Mouse (Mus musculus) CH12.LX (cell line): ENCODE data around the gene Map2k4. TPM values are rescaled to one million over a fixed set of nuclear protein-coding genes. Genes with fewer than 3 reads are reported as not detected.

ENCODE experiments used
- DNase-seq: peaks from one replicate; pipeline ENCODE4 v3.0.0-alpha.2; 2013; ENCODE audit errors: extremely low read depth
- H3K27ac ChIP-seq: 2 replicates; pipeline ENCODE4 v1.5.1; 2012; ENCODE audit warnings: low read depth, mild to moderate bottlenecking, control low read depth, moderate library complexity; ENCODE audit not compliant: insufficient read depth
- H3K27me3 ChIP-seq: replicated peaks from 2 replicates; pipeline ENCODE3; 2012; ENCODE audit warnings: inconsistent platforms
- H3K36me3 ChIP-seq, 2 experiments: replicated peaks in 1 of 2; 2 replicates each; pipeline versions ENCODE3 to v1.6.1; 2012; ENCODE audit warnings: inconsistent platforms in 1 of 2, low read length in 1 of 2, mild to moderate bottlenecking in 1 of 2, mixed read lengths in 1 of 2, moderate library complexity in 1 of 2; ENCODE audit not compliant: control insufficient read depth in 1 of 2, insufficient read depth in 1 of 2
- H3K4me1 ChIP-seq, 2 experiments: 2 replicates each; pipeline ENCODE4 v1.6.1; 2012; ENCODE audit warnings: inconsistent platforms in 1 of 2, moderate library complexity in 1 of 2; ENCODE audit not compliant: insufficient read depth in 2 of 2, control insufficient read depth in 1 of 2
- H3K4me2 ChIP-seq: 2 replicates; pipeline ENCODE4 v1.6.1; 2012; ENCODE audit warnings: low read depth, mild to moderate bottlenecking, control low read depth; ENCODE audit not compliant: poor library complexity, insufficient read depth, severe bottlenecking
- H3K4me3 ChIP-seq, 3 experiments: fragments of 150-350 bp in 1 of 3; sonication (generic) in 1 of 3; replicated peaks in 1 of 3; 2 replicates each; pipeline versions ENCODE3 to v1.5.1; 2011 to 2012; ENCODE audit warnings: low read depth in 2 of 3, low read length in 2 of 3, mild to moderate bottlenecking in 2 of 3, moderate library complexity in 2 of 3, control low read depth in 1 of 3, improper control_type of control experiment in 1 of 3, inconsistent platforms in 1 of 3, mixed read lengths in 1 of 3; ENCODE audit not compliant: poor library complexity in 1 of 3
- H3K79me2 ChIP-seq: replicated peaks from 2 replicates; pipeline ENCODE4 v1.6.1; 2012; ENCODE audit warnings: mild to moderate bottlenecking, moderate library complexity; ENCODE audit not compliant: control insufficient read depth, poor library complexity, insufficient read depth, severe bottlenecking; ENCODE audit errors: extremely low read depth
- H3K9ac ChIP-seq: 2 replicates; pipeline ENCODE4 v1.6.1; 2012; ENCODE audit warnings: low read depth, mild to moderate bottlenecking, control low read depth, moderate library complexity; ENCODE audit not compliant: insufficient read depth
- H3K9me3 ChIP-seq: replicated peaks from 2 replicates; pipeline ENCODE3; 2012; ENCODE audit warnings: low read length, inconsistent platforms, mixed read lengths
- EP300 ChIP-seq: IDR thresholded peaks from 2 replicates; pipeline ENCODE4 v1.6.1; 2011; ENCODE audit warnings: low read length, improper control_type of control experiment
- ETS1 ChIP-seq: conservative IDR thresholded peaks from 2 replicates; pipeline ENCODE4 v1.6.1; 2012; ENCODE audit warnings: low read depth, mild to moderate bottlenecking, inconsistent platforms, low read length, improper control_type of control experiment, moderate library complexity
- GABPA ChIP-seq: IDR thresholded peaks from 2 replicates; pipeline ENCODE4 v1.6.1; 2012; ENCODE audit warnings: low read depth, low read length, improper control_type of control experiment, inconsistent platforms; ENCODE audit not compliant: insufficient replicate concordance
- IRF4 ChIP-seq: IDR thresholded peaks from 2 replicates; pipeline ENCODE4 v1.6.1; 2014; ENCODE audit warnings: low read depth, mild to moderate bottlenecking, inconsistent platforms, low read length, improper control_type of control experiment
- MAFK ChIP-seq: IDR thresholded peaks from 2 replicates; pipeline ENCODE4 v1.6.1; 2011; ENCODE audit warnings: low read length, improper control_type of control experiment; ENCODE audit not compliant: insufficient replicate concordance
- MAX ChIP-seq: IDR thresholded peaks from 2 replicates; pipeline ENCODE4 v1.6.1; 2011; ENCODE audit warnings: low read length, improper control_type of control experiment
- MAZ ChIP-seq: IDR thresholded peaks from 2 replicates; pipeline ENCODE4 v1.6.1; 2012; ENCODE audit warnings: low read depth, mild to moderate bottlenecking, inconsistent platforms, low read length, improper control_type of control experiment, moderate library complexity
- MEF2A ChIP-seq: IDR thresholded peaks from 2 replicates; pipeline ENCODE4 v1.6.1; 2014; ENCODE audit warnings: low read depth, mild to moderate bottlenecking, inconsistent platforms, low read length, improper control_type of control experiment, borderline replicate concordance
- MYC ChIP-seq: IDR thresholded peaks from 2 replicates; pipeline ENCODE4 v1.6.1; 2011; ENCODE audit warnings: low read depth, mild to moderate bottlenecking, improper control_type of control experiment, low read length
- PAX5 ChIP-seq: IDR thresholded peaks from 2 replicates; pipeline ENCODE4 v1.6.1; 2012; ENCODE audit warnings: low read length, inconsistent platforms, mixed read lengths
- POLR2A ChIP-seq: IDR thresholded peaks from 2 replicates; pipeline ENCODE4 v1.6.1; 2011; ENCODE audit warnings: low read depth, mild to moderate bottlenecking, improper control_type of control experiment, low read length
- POLR2AphosphoS2 ChIP-seq: IDR thresholded peaks from 2 replicates; pipeline ENCODE4 v1.6.1; 2011; ENCODE audit warnings: low read depth, low read length, improper control_type of control experiment
- RAD21 ChIP-seq: IDR thresholded peaks from 2 replicates; pipeline ENCODE4 v1.6.1; 2011; ENCODE audit warnings: low read depth, mild to moderate bottlenecking, low read length, improper control_type of control experiment, moderate library complexity
- TBP ChIP-seq: conservative IDR thresholded peaks from 2 replicates; pipeline ENCODE4 v1.6.1; 2011; ENCODE audit warnings: low read depth, low read length, improper control_type of control experiment
- UBTF ChIP-seq: IDR thresholded peaks from 2 replicates; pipeline ENCODE4 v1.6.1; 2012; ENCODE audit warnings: low read depth, mild to moderate bottlenecking, inconsistent platforms, low read length, improper control_type of control experiment, moderate library complexity
- USF1 ChIP-seq: IDR thresholded peaks from 2 replicates; pipeline ENCODE4 v1.6.1; 2014; ENCODE audit warnings: low read depth, mild to moderate bottlenecking, inconsistent platforms, low read length, improper control_type of control experiment
- USF2 ChIP-seq: conservative IDR thresholded peaks from 2 replicates; pipeline ENCODE4 v1.6.1; 2011; ENCODE audit warnings: low read depth, low read length, improper control_type of control experiment
- ZC3H11A ChIP-seq: IDR thresholded peaks from 2 replicates; pipeline ENCODE4 v1.6.1; 2012; ENCODE audit warnings: low read depth, mild to moderate bottlenecking, inconsistent platforms, low read length, improper control_type of control experiment
- dilution Hi-C: fragments of 300-500 bp; cut with MboI; formaldehyde crosslinking; loops from 2 replicates; pipeline ENCODE4 v1.14.3; 2020; ENCODE audit warnings: low sequenced_read_pairs; ENCODE audit not compliant: extremely low pct_unique_long_range_greater_than_20kb, extremely low pct_ligation_motif_present
- in situ Hi-C: fragments of 300-500 bp; cut with MboI; formaldehyde crosslinking; loops from 3 replicates; pipeline ENCODE4 v1.14.3; 2019; ENCODE audit warnings: low sequenced_read_pairs, low pct_ligation_motif_present, low pct_unique_long_range_greater_than_20kb, mixed read lengths
- polyA plus RNA-seq: library from polyadenylated mRNA; unstranded; fragments of >175 nt; gene quantifications from 2 replicates; pipeline ENCODE4 v1.2.1, GENCODE M21; 2012; ENCODE audit warnings: low read depth; ENCODE audit not compliant: insufficient read length
- total RNA-seq, 2 experiments: library from RNA; depleted of rRNA; stranded (reverse); fragments of 300-350 nt in 1 of 2; fragments of >200 nt in 1 of 2; gene quantifications; 2 replicates each; pipeline ENCODE4 v1.2.3; 2012 to 2014

Gene Map2k4
- total and polyA plus RNA-seq, 3 experiments: 27.2 to 50.0 (median 43.3) TPM

DNA sequence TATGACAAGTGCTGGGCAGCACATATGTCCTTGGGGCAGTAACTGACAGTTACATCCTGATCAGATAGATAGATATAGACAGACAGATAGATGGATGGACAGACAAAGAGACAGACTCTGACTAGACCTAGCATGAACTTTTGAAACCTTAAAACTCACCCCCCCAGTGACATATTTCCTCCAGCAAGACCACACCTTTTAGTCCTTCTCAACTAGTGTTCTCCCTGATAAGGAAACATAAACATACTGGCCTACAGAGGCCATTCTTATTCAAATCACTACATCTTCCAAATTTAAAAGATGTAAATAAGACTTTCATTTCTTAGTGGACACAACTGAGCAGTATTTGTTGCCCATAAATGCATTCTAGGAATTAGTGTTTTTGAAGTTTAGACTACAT lies 19.7 kb downstream of the Map2k4 start:
- peaks cover 0 to 29% of the 10 kb centered on the region in 2 experiments for H3K36me3 ChIP-seq
- no peak overlapping the region for H3K4me2 ChIP-seq
- H3K27ac ChIP-seq: no peak overlapping the region
- peaks cover 0 to 8% of the 10 kb centered on the region in 2 experiments; a peak in 1 of 4 replicates for H3K4me1 ChIP-seq
- in situ Hi-C loops: no loop called here
- DNase-seq: no peak
- peaks cover 7% of the 10 kb centered on the region for H3K79me2 ChIP-seq
- H3K4me3 ChIP-seq: no peak overlapping the region
- no peaks in the 10 kb centered on the region for H3K9me3 ChIP-seq
- dilution Hi-C loops: no loop called here
- no peaks in the 10 kb centered on the region for H3K27me3 ChIP-seq
- H3K9ac ChIP-seq: no peak overlapping the region
- no peak for TF ChIP-seq MAZ
- no peak for TF ChIP-seq TBP
- no peak for TF ChIP-seq MAX
- no peak for TF ChIP-seq MAFK
- no peak for TF ChIP-seq ETS1
- no peak for TF ChIP-seq POLR2A
- no peak for TF ChIP-seq GABPA
- TF ChIP-seq POLR2AphosphoS2: no peak
- TF ChIP-seq ZC3H11A: no peak
- TF ChIP-seq EP300: no peak
- TF ChIP-seq USF2: no peak
- TF ChIP-seq USF1: no peak
- no peak for TF ChIP-seq IRF4

GRCm38 (mm10) chr11:65760912-65761311 lies 27.2 kb downstream of the Map2k4 start:
- no peaks in the 10 kb centered on the region for H3K9me3 ChIP-seq
- H3K27me3 ChIP-seq: no peaks in the 10 kb centered on the region
- TF ChIP-seq MYC (no peak), POLR2A (no peak), RAD21 (no peak), MEF2A (no peak), PAX5 (no peak), UBTF (no peak)
- H3K36me3 ChIP-seq: peaks cover 0 to 22% of the 10 kb centered on the region in 2 experiments
- H3K4me1 ChIP-seq: peaks cover 0 to 26% of the 10 kb centered on the region in 2 experiments; a peak in 2 of 4 replicates
- no peak overlapping the region for H3K4me2 ChIP-seq
- in situ Hi-C loops (no loop called here), dilution Hi-C loops (no loop called here)
- no peak for DNase-seq
- H3K27ac ChIP-seq: no peak overlapping the region
- peaks cover 11% of the 10 kb centered on the region for H3K79me2 ChIP-seq
- H3K4me3 ChIP-seq: no peak overlapping the region
- H3K9ac ChIP-seq: no peak overlapping the region
